Mouse (Mus musculus) spleen, postnatal 36 days (tissue): ENCODE data around the gene Gm5726.
"Not testable (repeated sequence)": the region's sequence is repeated elsewhere in the genome, so short reads cannot be mapped to it uniquely, and the experiment has no call there.

Experiments used
- DNase-seq, 2 experiments: peaks; one replicate each; pipeline ENCODE4 v3.0.0; 2022; ENCODE audit warnings: low spot score in 2 of 2, mixed read lengths in 1 of 2

Gm5726 gene

GRCm38 (mm10) chr7:20545657-20546056 lies at the start of gene Gm5726:
Gene Gm5726 (minus strand): TSS chr7:20545757.
- not testable (repeated sequence) for DNase-seq

DNA sequence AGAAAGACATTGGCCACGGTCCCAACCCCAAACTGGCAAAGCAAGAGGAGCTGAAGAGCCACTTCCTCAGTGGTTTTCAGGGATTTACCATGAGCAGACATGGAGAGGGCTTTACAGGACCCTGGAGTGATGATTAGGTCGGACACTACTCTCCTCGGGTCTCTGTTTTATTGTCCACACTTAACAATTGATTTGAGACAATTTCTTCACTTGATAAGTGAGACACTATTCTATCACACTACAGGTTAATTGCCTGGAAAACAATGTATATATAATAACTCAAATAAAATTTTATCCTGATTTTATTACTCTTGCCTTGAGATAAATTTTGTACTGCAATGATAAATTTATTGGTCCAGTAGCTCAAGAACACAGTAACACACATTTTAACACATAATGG lies 30.6 kb upstream of the Gm5726 start, which contains the start of gene Gm4141:
Gm4141 (minus strand) TSS at position 101 of the 400 bp plus-strand sequence.
- DNase-seq = not testable (repeated sequence)

GRCm38 (mm10) chr7:20533537-20533936 lies 12.0 kb downstream of the Gm5726 start, which contains the start of gene Vmn1r104:
Gene Vmn1r104 (plus strand): TSS chr7:20533837.
- DNase-seq = not testable (repeated sequence)

GRCm38 (mm10) chr7:20510434-20510833 lies 35.1 kb downstream of the Gm5726 start, which contains the start of gene Vmn1r103:
Gene Vmn1r103 (minus strand): TSS chr7:20510534.
- not testable (repeated sequence) for DNase-seq
